Mouse (Mus musculus) liver, adult 2 months (tissue): Measurements from ENCODE around the gene Krt24.

Experiments
- CTCF ChIP-seq: fragments of 200-500 bp; IDR thresholded peaks from 2 replicates; pipeline ENCODE4 v1.5.1; 2011; ENCODE audit warnings: low read depth, low read length, control low read depth
- POLR2A ChIP-seq: fragments of 200-500 bp; IDR thresholded peaks from 2 replicates; pipeline ENCODE4 v1.6.1; 2011; ENCODE audit warnings: low read length, control low read depth; ENCODE audit not compliant: insufficient read depth; ENCODE audit errors: extremely low read depth

- no peak for TF ChIP-seq CTCF
- no peak for TF ChIP-seq POLR2A
Observed at GRCm38 (mm10) chr11:99319127-99319526, 34.1 kb upstream of the Krt24 start.
